Mouse (Mus musculus) myocyte (in vitro differentiated cells): ENCODE measurements around the gene Baiap2.

Experiments used
- POLR2A ChIP-seq: IDR thresholded peaks from one replicate; pipeline ENCODE4 v1.6.1; 2011; ENCODE audit warnings: low read depth, mild to moderate bottlenecking, control low read depth, moderate library complexity; ENCODE audit not compliant: insufficient read length
- POLR2AphosphoS2 ChIP-seq: IDR thresholded peaks from one replicate; pipeline ENCODE4 v1.6.1; 2011; ENCODE audit warnings: low read depth, control low read depth; ENCODE audit not compliant: insufficient read length
- REST ChIP-seq: IDR thresholded peaks from one replicate; pipeline ENCODE4 v1.6.1; 2011; ENCODE audit warnings: mild to moderate bottlenecking, control low read depth, moderate library complexity; ENCODE audit not compliant: insufficient read depth, insufficient read length
- TCF12 ChIP-seq: IDR thresholded peaks from one replicate; pipeline ENCODE4 v1.6.1; 2011; ENCODE audit warnings: mild to moderate bottlenecking, control low read depth; ENCODE audit not compliant: poor library complexity, insufficient read depth, severe bottlenecking
- TCF3 ChIP-seq: IDR thresholded peaks from one replicate; pipeline ENCODE4 v1.6.1; 2011; ENCODE audit warnings: low read depth, control low read depth; ENCODE audit not compliant: insufficient read length

- TF ChIP-seq POLR2A (no peak), TCF12 (no peak), REST (no peak), POLR2AphosphoS2 (no peak), TCF3 (no peak)
Measured at GRCm38 (mm10) chr11:120055953-120056732, 113.6 kb downstream of the Baiap2 start.
